Mouse (Mus musculus) brain, embryonic 14.5 days (tissue): ENCODE data around the gene Plcl2. TPM values are rescaled to one million over a fixed set of nuclear protein-coding genes. Genes with fewer than 3 reads are reported as not detected.
A peak's percentile ranks its signal among the peaks of the same experiment; 100 is the strongest.

ENCODE experiments used
- DNase-seq: peaks from one replicate; pipeline ENCODE4 v3.0.0-alpha.2; 2011; ENCODE audit warnings: low read depth
- CTCF ChIP-seq: fragments of 200-500 bp; IDR thresholded peaks from 2 replicates; pipeline ENCODE4 v1.5.1; 2012; ENCODE audit warnings: inconsistent platforms, mild to moderate bottlenecking, moderate library complexity, borderline replicate concordance; ENCODE audit not compliant: insufficient read depth, insufficient read length; ENCODE audit errors: extremely low read depth
- POLR2A ChIP-seq: fragments of 200-500 bp; IDR thresholded peaks from 2 replicates; pipeline ENCODE4 v1.6.1; 2012; ENCODE audit warnings: mild to moderate bottlenecking, inconsistent platforms, borderline replicate concordance; ENCODE audit not compliant: poor library complexity, insufficient read depth, insufficient read length, severe bottlenecking; ENCODE audit errors: extremely low read depth
- polyA plus RNA-seq: library from polyadenylated mRNA; depleted of rRNA; stranded (reverse); fragments of >200 nt; gene quantifications from 2 replicates; pipeline ENCODE4 v1.2.3, GENCODE M21; 2012

Gene Plcl2
- polyA plus RNA-seq, 1 experiment: 20.2 TPM

DNA sequence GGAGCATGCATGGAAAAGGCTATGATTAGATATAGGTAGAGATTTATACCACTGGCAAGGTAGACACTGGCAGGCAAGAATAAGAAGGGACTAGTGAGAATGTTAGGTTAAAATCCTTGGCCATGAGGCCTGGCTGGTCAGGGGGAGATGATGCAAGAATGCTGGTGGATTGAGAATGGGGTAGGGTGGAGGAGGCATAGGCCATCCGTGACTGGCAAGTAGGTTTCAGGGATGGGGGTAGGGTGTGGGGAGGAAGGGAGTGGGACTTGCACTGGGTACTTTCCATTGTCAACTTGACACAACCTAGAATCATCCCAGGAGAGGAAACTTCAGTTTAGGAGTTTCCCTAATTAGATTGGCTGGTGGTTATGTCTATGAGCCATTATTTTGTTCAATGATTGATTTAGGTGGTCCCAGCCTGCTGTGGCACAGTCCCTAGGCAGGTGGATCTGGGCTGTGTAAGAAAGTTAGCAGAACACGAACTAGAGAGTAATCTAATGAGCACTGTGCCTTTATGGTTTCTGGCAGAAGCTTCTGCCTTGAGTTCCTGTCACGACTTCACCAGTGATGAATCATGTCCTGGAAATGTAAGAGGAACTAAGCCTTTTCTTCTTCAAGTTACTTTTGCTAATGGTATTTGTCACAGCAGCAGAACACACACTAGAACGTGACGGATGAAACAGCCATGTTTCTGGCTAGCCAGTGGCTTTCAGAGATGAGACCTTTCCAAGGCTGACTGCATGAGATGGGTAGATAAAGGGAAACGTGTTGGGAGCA lies 4.9 kb upstream of the Plcl2 start:
- TF ChIP-seq POLR2A (no peak), CTCF (no peak)
- no peak for DNase-seq

GRCm38 (mm10) chr17:50505910-50506634 lies 3.1 kb upstream of the Plcl2 start:
- TF ChIP-seq POLR2A (no peak), CTCF (no peak)
- DNase-seq: peak; percentile 37

- TF ChIP-seq POLR2A (no peak), CTCF (no peak)
- peak; percentile 48 for DNase-seq
Measured at GRCm38 (mm10) chr17:50506861-50507321, 2.3 kb upstream of the Plcl2 start.

- TF ChIP-seq POLR2A (no peak), CTCF (no peak)
- no peak for DNase-seq
Measured at GRCm38 (mm10) chr17:50508055-50508774, 988 bp upstream of the Plcl2 start.

DNA sequence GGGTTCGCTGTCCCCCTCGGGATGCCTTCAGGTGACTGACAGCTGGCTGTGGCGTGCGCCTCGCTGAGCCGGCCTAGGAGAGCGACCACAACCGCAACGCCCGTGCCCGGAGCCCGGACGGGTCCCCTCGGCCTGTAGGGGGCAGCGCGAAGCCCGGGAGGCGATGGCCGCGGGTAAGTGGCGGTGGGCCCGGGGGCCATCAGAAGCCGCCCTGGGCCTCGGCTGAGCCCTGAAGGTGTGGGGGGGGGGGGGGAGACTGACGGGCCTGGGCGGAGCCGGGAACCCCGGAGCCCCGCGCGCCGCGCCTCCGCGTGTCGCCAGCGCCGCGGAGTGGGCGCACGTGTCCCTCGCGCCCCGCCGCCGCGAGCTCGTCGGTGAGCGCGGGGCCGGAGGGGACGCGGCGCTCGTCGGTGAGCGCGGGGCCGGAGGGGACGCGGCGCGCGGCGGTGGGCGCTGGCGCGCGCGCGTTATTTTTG lies 390 bp upstream of the Plcl2 start:
- TF ChIP-seq POLR2A (no peak), CTCF (peak; percentile 63)
- DNase-seq: peak; percentile 77

GRCm38 (mm10) chr17:50510279-50510678 lies 1.1 kb downstream of the Plcl2 start:
- TF ChIP-seq POLR2A (no peak), CTCF (no peak)
- no peak for DNase-seq

DNA sequence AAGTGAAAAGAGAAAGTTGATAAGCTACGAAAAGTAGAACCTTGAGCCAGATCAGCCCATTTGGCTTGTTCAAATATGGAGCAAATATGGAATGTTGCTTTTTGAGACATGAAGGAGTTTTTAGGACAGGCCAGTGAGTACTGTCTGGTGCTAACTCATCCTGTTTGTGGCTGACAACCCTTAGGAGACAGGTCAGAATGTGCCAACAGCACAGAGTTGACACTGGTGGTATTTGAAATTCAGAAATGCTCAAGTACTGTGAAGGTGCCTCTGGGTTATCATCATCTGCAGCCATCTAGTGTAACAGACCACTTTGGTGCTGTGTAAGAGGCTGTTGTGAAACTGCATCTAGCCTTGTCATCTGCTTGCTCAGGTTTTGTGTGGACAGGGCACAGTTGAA lies 1.5 kb downstream of the Plcl2 start:
- TF ChIP-seq POLR2A (no peak), CTCF (no peak)

DNA sequence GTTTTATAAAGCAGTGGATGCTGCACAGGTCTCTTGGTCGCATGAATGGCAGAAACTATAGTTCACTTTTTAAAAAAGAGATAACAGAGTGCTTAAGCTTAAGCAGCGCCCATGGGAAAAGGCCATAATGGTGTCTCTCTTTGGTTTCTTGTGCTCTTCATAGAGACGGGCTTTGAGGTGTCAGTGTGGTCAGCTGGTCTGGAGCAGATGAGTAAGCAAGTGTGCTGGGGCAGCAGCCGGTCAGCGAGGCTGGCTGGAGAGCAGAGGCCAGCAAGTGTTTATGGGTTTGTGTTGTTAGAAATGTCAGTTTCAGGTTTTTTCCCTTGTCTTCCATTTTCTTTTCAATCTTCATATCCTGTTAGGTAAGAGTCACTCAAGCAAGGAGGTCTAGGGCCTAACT lies 3.0 kb downstream of the Plcl2 start:
- TF ChIP-seq POLR2A (no peak), CTCF (no peak)
- DNase-seq: no peak

More for the DNA sequence above, 1.5 kb downstream of the Plcl2 start:
- no peak for DNase-seq

DNA sequence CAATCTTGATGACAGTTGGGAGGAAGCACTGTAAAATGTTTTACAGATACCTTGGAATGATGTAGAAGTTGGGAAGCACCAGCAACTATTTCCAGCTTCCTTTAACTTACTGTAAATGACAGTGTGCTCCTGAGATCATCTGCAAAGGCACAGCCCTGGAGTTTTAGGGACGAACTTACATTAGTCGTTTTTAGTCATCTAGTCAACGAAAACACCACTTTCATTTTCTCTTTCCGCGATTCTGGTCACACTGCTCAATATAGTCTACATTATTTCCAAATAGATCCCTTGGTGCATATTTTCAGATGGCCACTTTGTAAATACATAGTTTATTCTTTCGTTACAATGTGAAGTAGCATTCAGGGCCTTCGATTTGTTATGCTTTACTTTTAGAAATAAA lies 3.6 kb downstream of the Plcl2 start:
- no peak for TF ChIP-seq POLR2A
- TF ChIP-seq CTCF: no peak
- no peak for DNase-seq

DNA sequence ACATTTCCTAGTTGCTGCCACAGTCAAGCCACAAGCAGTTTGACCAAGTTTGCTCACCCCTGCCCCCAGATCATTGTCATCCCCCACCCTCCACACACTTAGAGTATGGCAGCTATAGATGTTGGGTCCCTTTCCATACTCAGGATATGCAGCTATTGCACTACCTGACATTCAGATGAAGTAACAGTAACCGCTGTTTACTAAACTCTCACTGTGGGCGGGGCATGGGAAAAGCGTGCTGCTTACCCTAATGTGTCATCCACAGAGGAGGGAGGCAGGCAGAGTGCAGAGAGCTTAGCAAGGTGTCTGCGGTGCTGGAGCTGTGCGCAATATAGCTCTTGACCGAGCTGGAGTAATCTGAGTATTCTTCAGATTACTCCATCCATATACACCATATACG lies 4.2 kb downstream of the Plcl2 start:
- TF ChIP-seq POLR2A: no peak
- TF ChIP-seq CTCF: no peak
- no peak for DNase-seq

DNA sequence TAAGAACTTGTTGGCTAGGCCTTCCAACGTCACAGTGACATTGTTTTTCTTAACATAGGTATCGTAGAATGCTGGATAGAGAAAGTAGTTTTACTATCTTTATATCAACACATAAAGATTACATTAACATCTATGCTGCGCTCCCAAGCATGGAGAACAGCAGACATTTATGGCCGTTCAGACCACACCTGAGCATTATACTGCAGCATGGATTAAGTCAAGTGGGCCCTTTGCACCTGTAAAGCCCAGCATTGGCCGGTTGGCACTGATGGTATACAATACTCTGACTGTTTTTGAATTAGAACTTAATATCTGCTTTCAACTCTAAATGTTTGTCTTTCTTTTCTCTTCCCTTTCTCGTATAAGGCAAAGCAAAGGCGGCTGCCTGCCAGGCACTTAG lies 4.8 kb downstream of the Plcl2 start:
- DNase-seq: no peak
- TF ChIP-seq CTCF: no peak
- no peak for TF ChIP-seq POLR2A
